Mouse (Mus musculus): ENCODE results near the gene Sec22c. TPM values are rescaled to one million over a fixed set of nuclear protein-coding genes. Genes with fewer than 3 reads are reported as not detected.

Sec22c gene
- polyA plus RNA-seq, 1 experiment from 2014 or later: 17.4 TPM

DNA sequence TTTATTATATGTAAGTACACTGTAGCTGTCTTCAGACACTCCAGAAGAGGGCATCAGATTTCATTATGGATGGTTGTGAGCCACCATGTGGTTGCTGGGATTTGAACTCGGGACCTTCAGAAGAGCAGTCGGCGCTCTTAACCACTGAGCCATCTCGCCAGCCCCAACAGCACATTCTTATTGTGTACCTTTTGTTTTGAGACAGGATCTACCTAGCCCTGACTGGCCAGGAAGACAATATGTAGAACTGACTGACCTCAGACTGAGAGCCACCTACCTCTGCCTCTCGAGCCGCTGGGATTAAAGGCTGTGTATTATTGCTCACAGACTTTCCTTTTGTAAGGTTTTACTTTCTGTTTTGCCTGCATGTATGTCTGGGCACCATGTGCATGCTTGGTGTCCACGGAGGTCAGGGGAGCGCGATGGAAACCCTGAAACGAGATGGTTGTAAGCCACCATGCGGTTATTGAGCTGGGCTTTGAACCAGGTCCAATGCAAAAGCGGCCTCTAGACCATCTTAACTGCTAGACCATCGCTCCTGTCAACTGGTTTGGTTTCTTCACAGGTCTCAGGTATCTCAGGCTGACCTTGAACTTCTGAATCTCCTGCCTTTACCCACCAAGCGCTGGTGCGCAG, 12.9 kb upstream of the Sec22c start:
- H3K4me3 ChIP-seq (ENCODE audit: low read depth, low read length): peak overlapping the region; percentile 97
- peak overlapping the region; percentile 58 for H3K4me2 ChIP-seq (ENCODE audit: low read depth)
- H3K4me1 ChIP-seq (ENCODE audit: control insufficient read depth, insufficient read depth, low read length): peaks cover 4% of the 10 kb centered on the region; the same call in 1 of the 2 replicates
- WGBS: 70% methylated on average over 15 of the region's 15 CpGs
- no peaks in the 10 kb centered on the region for H3K36me3 ChIP-seq (ENCODE audit: control insufficient read depth, insufficient read depth, low read length)
- DNase-seq (ENCODE audit: low spot score) (no peak), ATAC-seq (ENCODE audit: insufficient read depth, low FRiP score, low TSS enrichment) (peak; percentile 2; the same call in 1 of the 2 replicates)
- peak overlapping the region; percentile 96 for H3K27ac ChIP-seq (ENCODE audit: low read depth, low read length)
- H3K27me3 ChIP-seq (ENCODE audit: control insufficient read depth, insufficient read depth, low read length): no peaks in the 10 kb centered on the region
- H3K9ac ChIP-seq (ENCODE audit: low read length): peak overlapping the region; percentile 96
- H3K9me3 ChIP-seq (ENCODE audit: control insufficient read depth, low read length): no peaks in the 10 kb centered on the region

DNA sequence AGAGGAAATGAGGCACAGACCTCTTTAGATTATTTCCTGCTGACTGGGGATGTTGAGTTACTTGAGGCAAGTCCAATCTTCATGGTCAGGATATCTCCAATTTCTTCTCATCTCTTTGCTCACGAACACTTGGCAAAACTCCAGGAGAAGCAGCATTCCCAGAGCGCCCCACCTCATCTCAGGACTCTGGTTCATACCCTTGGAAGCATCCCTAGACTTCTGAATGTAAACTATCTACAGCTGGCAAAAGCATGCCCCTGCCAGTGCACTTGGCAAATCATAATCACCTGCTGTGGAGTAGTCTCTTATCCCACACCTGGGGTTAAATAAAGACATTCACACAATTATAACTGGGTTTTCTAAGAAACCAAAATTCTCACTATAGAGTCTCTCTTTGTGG, 11.8 kb upstream of the Sec22c start:
- 88% methylated on average over 2 of the region's 2 CpGs for WGBS
- Histone ChIP-seq H3K9ac (ENCODE audit: low read length) (no peak overlapping the region), H3K36me3 (ENCODE audit: control insufficient read depth, insufficient read depth, low read length) (no peaks in the 10 kb centered on the region), H3K4me3 (ENCODE audit: low read depth, low read length) (no peak overlapping the region), H3K4me1 (ENCODE audit: control insufficient read depth, insufficient read depth, low read length) (peaks cover 4% of the 10 kb centered on the region; the same call in 1 of the 2 replicates), H3K4me2 (ENCODE audit: low read depth) (no peak overlapping the region), H3K27ac (ENCODE audit: low read depth, low read length) (no peak overlapping the region), H3K9me3 (ENCODE audit: control insufficient read depth, low read length) (no peaks in the 10 kb centered on the region), H3K27me3 (ENCODE audit: control insufficient read depth, insufficient read depth, low read length) (no peaks in the 10 kb centered on the region)
- ATAC-seq (ENCODE audit: insufficient read depth, low FRiP score, low TSS enrichment) (no peak), DNase-seq (ENCODE audit: low spot score) (no peak)

DNA sequence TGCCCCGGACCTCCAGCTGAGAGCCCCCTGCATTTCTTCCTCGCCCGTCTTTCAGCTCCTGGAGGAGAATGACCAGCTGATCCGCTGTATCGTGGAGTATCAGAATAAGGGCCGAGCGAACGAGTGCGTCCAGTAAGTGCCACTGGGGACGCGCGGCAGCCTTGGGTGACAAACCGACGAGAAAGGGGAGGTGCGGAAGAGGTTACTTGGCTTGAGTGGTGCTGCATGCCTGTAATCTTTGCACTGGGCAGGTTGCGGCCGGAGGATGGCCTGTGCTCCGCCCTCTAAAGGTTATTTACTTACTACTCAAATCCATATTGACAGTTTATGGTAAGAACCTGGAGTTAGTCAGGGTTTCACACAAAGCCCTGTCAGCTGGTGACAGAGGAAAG, 5.3 kb upstream of the Sec22c start:
- Histone ChIP-seq H3K4me1 (ENCODE audit: control insufficient read depth, insufficient read depth, low read length) (peaks cover 10% of the 10 kb centered on the region), H3K9me3 (ENCODE audit: control insufficient read depth, low read length) (no peaks in the 10 kb centered on the region), H3K4me2 (ENCODE audit: low read depth) (peak overlapping the region; percentile 57), H3K4me3 (ENCODE audit: low read depth, low read length) (peak overlapping the region; percentile 63), H3K27me3 (ENCODE audit: control insufficient read depth, insufficient read depth, low read length) (no peaks in the 10 kb centered on the region), H3K36me3 (ENCODE audit: control insufficient read depth, insufficient read depth, low read length) (no peaks in the 10 kb centered on the region), H3K9ac (ENCODE audit: low read length) (peak overlapping the region; percentile 77), H3K27ac (ENCODE audit: low read depth, low read length) (peak overlapping the region; percentile 85)
- WGBS: under 1% methylated on average over 18 of the region's 18 CpGs
- no peak for DNase-seq (ENCODE audit: low spot score)
- ATAC-seq (ENCODE audit: insufficient read depth, low FRiP score, low TSS enrichment): peak; percentile 28; the same call in 1 of the 2 replicates

DNA sequence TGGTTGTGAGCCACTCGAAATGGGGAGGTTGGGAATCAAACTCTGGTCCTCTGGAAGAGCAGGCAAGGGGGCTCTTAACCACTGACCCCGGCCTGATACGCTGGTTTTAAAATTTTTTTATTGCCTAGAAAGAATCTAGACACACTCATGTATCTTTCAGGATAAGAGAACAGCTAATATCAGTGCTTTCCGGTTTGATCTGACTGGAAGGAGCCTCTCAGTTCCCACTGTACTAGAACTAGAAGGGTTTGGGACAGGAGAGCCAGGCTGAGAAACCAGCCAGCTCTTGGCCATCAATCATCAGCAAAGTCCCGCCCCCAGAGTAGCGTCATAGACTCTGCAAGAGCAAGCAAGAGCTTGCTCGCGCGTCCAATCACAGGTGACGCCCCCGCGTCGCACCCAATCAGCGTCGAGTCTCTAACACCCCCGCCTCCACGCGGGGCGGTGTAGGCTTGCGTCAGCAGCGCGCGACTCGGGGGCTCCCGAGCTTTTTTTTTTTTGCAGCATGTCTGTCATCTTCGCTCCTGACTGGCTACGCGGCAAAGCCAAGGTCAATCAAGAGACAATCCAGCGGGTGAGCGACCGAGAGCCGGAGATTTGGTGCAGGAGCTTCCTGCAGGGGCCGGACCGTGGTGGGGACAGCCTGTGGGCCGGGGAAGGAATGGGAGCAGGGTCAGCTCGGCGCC, 4.8 kb upstream of the Sec22c start, which contains the start of gene Ss18l2:
Gene Ss18l2, plus strand, starts transcription at position 432 of the 686 bp plus-strand sequence.
- Histone ChIP-seq H3K4me2 (ENCODE audit: low read depth) (peak within 1 kb of the TSS; percentile 57), H3K27ac (ENCODE audit: low read depth, low read length) (peak within 1 kb of the TSS; percentile 85), H3K9me3 (ENCODE audit: control insufficient read depth, low read length) (no peaks in the 10 kb centered on the region), H3K4me1 (ENCODE audit: control insufficient read depth, insufficient read depth, low read length) (peaks cover 15% of the 10 kb centered on the region), H3K27me3 (ENCODE audit: control insufficient read depth, insufficient read depth, low read length) (no peaks in the 10 kb centered on the region), H3K36me3 (ENCODE audit: control insufficient read depth, insufficient read depth, low read length) (no peaks in the 10 kb centered on the region), H3K4me3 (ENCODE audit: low read depth, low read length) (peak within 1 kb of the TSS; percentile 63), H3K9ac (ENCODE audit: low read length) (peak within 1 kb of the TSS; percentile 77)
- WGBS: 5% methylated on average over 37 of the region's 37 CpGs
- DNase-seq (ENCODE audit: low spot score) (peak; percentile 100), ATAC-seq (ENCODE audit: insufficient read depth, low FRiP score, low TSS enrichment) (peak; percentile 96)

DNA sequence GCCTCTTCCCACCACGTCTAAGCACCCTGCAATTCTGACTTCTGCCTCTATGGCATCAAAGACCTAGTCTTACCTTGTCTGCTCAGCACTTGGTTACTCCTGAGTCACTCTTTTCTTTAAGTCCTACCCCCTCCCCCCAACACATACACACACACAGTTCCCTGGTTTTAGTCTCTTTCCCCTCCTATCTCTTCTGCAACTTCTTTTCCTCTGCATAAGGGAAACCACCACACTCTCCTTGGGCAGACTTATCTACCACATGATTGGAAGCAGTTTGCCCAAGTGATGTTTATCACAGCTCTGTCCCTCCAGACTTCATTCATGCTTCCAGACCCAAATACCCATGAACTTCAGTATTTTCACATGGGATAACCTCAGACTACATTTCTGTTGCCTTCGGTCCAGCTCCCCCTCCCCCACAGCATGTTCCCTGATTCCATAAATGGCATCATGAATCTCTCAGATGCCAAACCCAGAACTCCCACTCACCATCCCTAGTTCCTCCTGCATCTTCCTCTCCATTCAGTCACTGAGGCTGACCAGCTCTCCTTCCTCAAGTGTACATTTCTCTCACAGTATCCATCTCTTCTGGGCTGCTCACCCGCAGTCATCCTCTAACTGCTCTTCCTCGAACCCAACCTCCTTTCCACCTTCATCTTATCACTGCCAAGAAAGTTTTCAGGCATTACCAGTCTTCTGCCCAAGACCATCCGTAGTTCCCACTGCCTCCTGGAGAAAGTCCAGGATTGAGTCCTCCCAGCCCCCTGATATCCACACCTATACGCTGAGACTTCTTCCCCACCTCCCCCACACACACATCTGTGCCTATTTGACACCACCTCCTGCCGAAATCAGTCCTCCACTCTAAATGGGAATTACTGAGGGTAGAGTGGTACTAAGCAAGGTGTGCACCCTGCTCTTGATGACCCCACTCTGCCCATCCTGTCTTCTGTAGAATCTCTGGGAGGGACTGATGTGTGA, 3.5 kb upstream of the Sec22c start:
- no peaks in the 10 kb centered on the region for H3K27me3 ChIP-seq (ENCODE audit: control insufficient read depth, insufficient read depth, low read length)
- H3K36me3 ChIP-seq (ENCODE audit: control insufficient read depth, insufficient read depth, low read length): no peaks in the 10 kb centered on the region
- no peak overlapping the region for H3K27ac ChIP-seq (ENCODE audit: low read depth, low read length)
- no peaks in the 10 kb centered on the region for H3K9me3 ChIP-seq (ENCODE audit: control insufficient read depth, low read length)
- no peak overlapping the region for H3K9ac ChIP-seq (ENCODE audit: low read length)
- peaks cover 21% of the 10 kb centered on the region for H3K4me1 ChIP-seq (ENCODE audit: control insufficient read depth, insufficient read depth, low read length)
- 71% methylated on average over 7 of the region's 7 CpGs for WGBS
- no peak overlapping the region for H3K4me3 ChIP-seq (ENCODE audit: low read depth, low read length)
- DNase-seq (ENCODE audit: low spot score) (no peak), ATAC-seq (ENCODE audit: insufficient read depth, low FRiP score, low TSS enrichment) (no peak)
- H3K4me2 ChIP-seq (ENCODE audit: low read depth): no peak overlapping the region

GRCm38 (mm10) chr9:121707801-121708200, 2.5 kb upstream of the Sec22c start:
- 53% methylated on average over 6 of the region's 6 CpGs for WGBS
- H3K9ac ChIP-seq (ENCODE audit: low read length): no peak overlapping the region
- no peak overlapping the region for H3K4me2 ChIP-seq (ENCODE audit: low read depth)
- H3K9me3 ChIP-seq (ENCODE audit: control insufficient read depth, low read length): no peaks in the 10 kb centered on the region
- no peak for ATAC-seq (ENCODE audit: insufficient read depth, low FRiP score, low TSS enrichment)
- peaks cover 21% of the 10 kb centered on the region for H3K4me1 ChIP-seq (ENCODE audit: control insufficient read depth, insufficient read depth, low read length)
- no peaks in the 10 kb centered on the region for H3K36me3 ChIP-seq (ENCODE audit: control insufficient read depth, insufficient read depth, low read length)
- no peak overlapping the region for H3K27ac ChIP-seq (ENCODE audit: low read depth, low read length)
- DNase-seq (ENCODE audit: low spot score): no peak
- no peak overlapping the region for H3K4me3 ChIP-seq (ENCODE audit: low read depth, low read length)
- no peaks in the 10 kb centered on the region for H3K27me3 ChIP-seq (ENCODE audit: control insufficient read depth, insufficient read depth, low read length)

DNA sequence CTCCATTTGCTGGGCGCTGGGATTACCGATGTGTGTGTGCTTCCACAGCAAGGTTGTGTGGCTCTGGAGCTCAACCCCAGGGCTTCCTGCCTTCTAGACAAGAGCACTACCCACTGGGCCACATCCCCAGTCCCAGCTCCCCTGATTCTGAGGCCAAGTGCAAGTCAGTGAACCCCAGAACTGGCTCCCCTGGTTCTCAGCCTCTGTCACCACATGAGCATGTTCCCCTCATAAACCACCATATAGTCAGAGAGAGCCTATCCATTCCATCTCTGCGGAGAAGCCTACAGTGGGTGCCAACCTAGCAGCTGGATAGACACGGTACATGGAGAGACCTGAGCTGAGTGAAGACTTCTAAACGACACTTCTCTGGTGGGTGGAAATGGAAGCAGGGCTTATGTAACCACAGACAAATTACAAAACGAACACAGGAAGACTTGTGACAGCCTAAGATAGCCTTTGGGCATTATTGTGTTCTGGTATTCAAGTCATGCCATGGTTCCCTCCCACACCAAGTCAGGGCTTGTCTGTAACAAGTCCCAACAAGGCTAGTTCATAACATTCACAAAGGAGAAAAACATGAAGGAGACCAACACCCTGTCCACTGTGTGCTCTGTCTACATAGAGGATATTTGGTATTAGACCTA, 862 bp upstream of the Sec22c start:
- Histone ChIP-seq H3K36me3 (ENCODE audit: control insufficient read depth, insufficient read depth, low read length) (no peaks in the 10 kb centered on the region), H3K4me2 (ENCODE audit: low read depth) (no peak overlapping the region), H3K27ac (ENCODE audit: low read depth, low read length) (no peak overlapping the region), H3K4me1 (ENCODE audit: control insufficient read depth, insufficient read depth, low read length) (peaks cover 19% of the 10 kb centered on the region), H3K27me3 (ENCODE audit: control insufficient read depth, insufficient read depth, low read length) (no peaks in the 10 kb centered on the region), H3K9ac (ENCODE audit: low read length) (no peak overlapping the region; the same call in 1 of the 2 replicates), H3K4me3 (ENCODE audit: low read depth, low read length) (no peak overlapping the region), H3K9me3 (ENCODE audit: control insufficient read depth, low read length) (no peaks in the 10 kb centered on the region)
- DNase-seq (ENCODE audit: low spot score): no peak
- no peak for ATAC-seq (ENCODE audit: insufficient read depth, low FRiP score, low TSS enrichment)
- WGBS: 79% methylated on average over 6 of the region's 6 CpGs

GRCm38 (mm10) chr9:121704261-121704645, 1.0 kb downstream of the Sec22c start:
- Histone ChIP-seq H3K9me3 (ENCODE audit: control insufficient read depth, low read length) (no peaks in the 10 kb centered on the region), H3K27me3 (ENCODE audit: control insufficient read depth, insufficient read depth, low read length) (no peaks in the 10 kb centered on the region), H3K4me3 (ENCODE audit: low read depth, low read length) (peak overlapping the region; percentile 78), H3K27ac (ENCODE audit: low read depth, low read length) (0 out of 2 replicates have a peak overlapping the region, but pooled peaks have one; percentile 10), H3K9ac (ENCODE audit: low read length) (peak overlapping the region; percentile 80), H3K4me1 (ENCODE audit: control insufficient read depth, insufficient read depth, low read length) (peaks cover 14% of the 10 kb centered on the region), H3K4me2 (ENCODE audit: low read depth) (peak overlapping the region; percentile 95), H3K36me3 (ENCODE audit: control insufficient read depth, insufficient read depth, low read length) (no peaks in the 10 kb centered on the region)
- no peak for ATAC-seq (ENCODE audit: insufficient read depth, low FRiP score, low TSS enrichment)
- WGBS: 39% methylated on average over 11 of the region's 11 CpGs
- no peak for DNase-seq (ENCODE audit: low spot score)
